Mouse (Mus musculus): Measurements from ENCODE around the gene Cdc123. TPM values are rescaled to one million over a fixed set of nuclear protein-coding genes. Genes with fewer than 3 reads are reported as not detected.
A peak's percentile ranks its signal among the peaks of the same experiment; 100 is the strongest.

The Cdc123 gene
- polyA plus RNA-seq (2015; fragmentation: Nextera tagmentation; extraction: Ambion mirVana), result 275 and 295 TPM in 2 replicates

- H3K4me2 ChIP-seq, result peak within 1 kb of the TSS; percentile 68
- peak within 1 kb of the TSS; percentile 75 for H3K4me3 ChIP-seq (replicated peaks)
- H3K4me1 ChIP-seq, result peaks cover 21% of the 10 kb centered on the region
- H3K9ac ChIP-seq (replicated peaks), result peak within 1 kb of the TSS; percentile 76
- WGBS, result under 1% methylated on average over 53 of the region's 53 CpGs
- H3K27ac ChIP-seq (replicated peaks), result peak within 1 kb of the TSS; percentile 95
- no peaks in the 10 kb centered on the region for H3K27me3 ChIP-seq (replicated peaks)
- no peaks in the 10 kb centered on the region for H3K9me3 ChIP-seq (replicated peaks)
- H3K36me3 ChIP-seq, result peaks cover 22% of the 10 kb centered on the region
- ATAC-seq (ENCODE audit: low FRiP score), result peak; percentile 98
Measured at GRCm38 (mm10) chr2:5844873-5845631, at the start of gene Cdc123, which contains the start of gene Nudt5. Gene Cdc123 (minus strand): TSS chr2:5845164. Gene Nudt5 (plus strand): TSS chr2:5845019.

GRCm38 (mm10) chr2:5894296-5894695, 49.3 kb upstream of the Cdc123 start:
- peak overlapping the region; percentile 52 for H3K4me2 ChIP-seq
- H3K9me3 ChIP-seq (replicated peaks), result no peaks in the 10 kb centered on the region
- H3K36me3 ChIP-seq, result peaks cover 15% of the 10 kb centered on the region; the same call in 1 of the 2 replicates
- ATAC-seq (ENCODE audit: low FRiP score), result peak; percentile 37; the same call in 1 of the 2 replicates
- WGBS, result 28% methylated on average over 11 of the region's 11 CpGs
- peaks cover 16% of the 10 kb centered on the region for H3K4me1 ChIP-seq
- peak overlapping the region; percentile 91 for H3K9ac ChIP-seq (replicated peaks)
- H3K27ac ChIP-seq (replicated peaks), result no peak overlapping the region
- peak overlapping the region; percentile 93 for H3K4me3 ChIP-seq (replicated peaks)
- H3K27me3 ChIP-seq (replicated peaks), result no peaks in the 10 kb centered on the region

- no peak overlapping the region for H3K9ac ChIP-seq (replicated peaks)
- 69% methylated on average over 2 of the region's 2 CpGs for WGBS
- ATAC-seq (ENCODE audit: low FRiP score), result no peak
Measured at GRCm38 (mm10) chr2:5889412-5889811, 44.4 kb upstream of the Cdc123 start.

GRCm38 (mm10) chr2:5888865-5889264, 43.9 kb upstream of the Cdc123 start:
- Histone ChIP-seq H3K9me3 (replicated peaks) (no peaks in the 10 kb centered on the region), H3K4me3 (replicated peaks) (no peak overlapping the region), H3K4me2 (no peak overlapping the region), H3K27me3 (replicated peaks) (no peaks in the 10 kb centered on the region), H3K27ac (replicated peaks) (no peak overlapping the region), H3K4me1 (peaks cover 7% of the 10 kb centered on the region), H3K9ac (replicated peaks) (no peak overlapping the region), H3K36me3 (peaks cover 34% of the 10 kb centered on the region)
- ATAC-seq (ENCODE audit: low FRiP score), result no peak
- WGBS, result 96% methylated on average over 5 of the region's 5 CpGs

More at GRCm38 (mm10) chr2:5889412-5889811, 44.4 kb upstream of the Cdc123 start:
- no peaks in the 10 kb centered on the region for H3K9me3 ChIP-seq (replicated peaks)
- H3K4me1 ChIP-seq, result peaks cover 11% of the 10 kb centered on the region
- H3K4me2 ChIP-seq, result no peak overlapping the region
- H3K27ac ChIP-seq (replicated peaks), result no peak overlapping the region
- no peaks in the 10 kb centered on the region for H3K27me3 ChIP-seq (replicated peaks)
- H3K4me3 ChIP-seq (replicated peaks), result no peak overlapping the region
- H3K36me3 ChIP-seq, result peaks cover 32% of the 10 kb centered on the region

- H3K27ac ChIP-seq (replicated peaks), result no peak overlapping the region
- ATAC-seq (ENCODE audit: low FRiP score), result no peak
- no peaks in the 10 kb centered on the region for H3K9me3 ChIP-seq (replicated peaks)
- H3K36me3 ChIP-seq, result peaks cover 61% of the 10 kb centered on the region
- H3K27me3 ChIP-seq (replicated peaks), result no peaks in the 10 kb centered on the region
- no peak overlapping the region for H3K9ac ChIP-seq (replicated peaks)
- no peak overlapping the region for H3K4me3 ChIP-seq (replicated peaks)
- WGBS, result 47% methylated on average over 3 of the region's 3 CpGs
- no peak overlapping the region for H3K4me2 ChIP-seq
- no peaks in the 10 kb centered on the region for H3K4me1 ChIP-seq
Measured at GRCm38 (mm10) chr2:5877446-5877845, 32.5 kb upstream of the Cdc123 start.

GRCm38 (mm10) chr2:5869746-5870145, 24.8 kb upstream of the Cdc123 start:
- peaks cover 55% of the 10 kb centered on the region for H3K36me3 ChIP-seq
- no peak overlapping the region for H3K4me3 ChIP-seq (replicated peaks)
- H3K9ac ChIP-seq (replicated peaks), result no peak overlapping the region
- no peak overlapping the region for H3K4me2 ChIP-seq
- H3K9me3 ChIP-seq (replicated peaks), result no peaks in the 10 kb centered on the region
- H3K27me3 ChIP-seq (replicated peaks), result no peaks in the 10 kb centered on the region
- no peaks in the 10 kb centered on the region for H3K4me1 ChIP-seq
- 94% methylated on average over 5 of the region's 5 CpGs for WGBS
- no peak for ATAC-seq (ENCODE audit: low FRiP score)
- no peak overlapping the region for H3K27ac ChIP-seq (replicated peaks)

- Histone ChIP-seq H3K4me2 (no peak overlapping the region), H3K36me3 (peaks cover 45% of the 10 kb centered on the region), H3K27ac (replicated peaks) (no peak overlapping the region), H3K9me3 (replicated peaks) (no peaks in the 10 kb centered on the region), H3K9ac (replicated peaks) (no peak overlapping the region), H3K4me3 (replicated peaks) (no peak overlapping the region), H3K27me3 (replicated peaks) (no peaks in the 10 kb centered on the region), H3K4me1 (no peaks in the 10 kb centered on the region)
- 86% methylated on average over 2 of the region's 2 CpGs for WGBS
- ATAC-seq (ENCODE audit: low FRiP score), result no peak
Measured at GRCm38 (mm10) chr2:5867681-5868080, 22.7 kb upstream of the Cdc123 start.

- H3K4me3 ChIP-seq (replicated peaks), result no peak within 1 kb of the TSS
- no peaks in the 10 kb centered on the region for H3K4me1 ChIP-seq
- H3K27me3 ChIP-seq (replicated peaks), result no peaks in the 10 kb centered on the region
- peaks cover 49% of the 10 kb centered on the region for H3K36me3 ChIP-seq
- no peak for ATAC-seq (ENCODE audit: low FRiP score)
- no peak within 1 kb of the TSS for H3K4me2 ChIP-seq
- WGBS, result over 99% methylated on average over 3 of the region's 3 CpGs
- no peak within 1 kb of the TSS for H3K9ac ChIP-seq (replicated peaks)
- H3K9me3 ChIP-seq (replicated peaks), result no peaks in the 10 kb centered on the region
- no peak within 1 kb of the TSS for H3K27ac ChIP-seq (replicated peaks)
Measured at GRCm38 (mm10) chr2:5862834-5863233, 17.9 kb upstream of the Cdc123 start, which contains the start of gene Gm13199. Gene Gm13199 (minus strand): TSS chr2:5862934.

GRCm38 (mm10) chr2:5851866-5852265, 6.9 kb upstream of the Cdc123 start:
- Histone ChIP-seq H3K27ac (replicated peaks) (no peak overlapping the region), H3K4me2 (no peak overlapping the region), H3K4me1 (peaks cover 1% of the 10 kb centered on the region; the same call in 1 of the 2 replicates), H3K9ac (replicated peaks) (no peak overlapping the region), H3K9me3 (replicated peaks) (no peaks in the 10 kb centered on the region), H3K27me3 (replicated peaks) (no peaks in the 10 kb centered on the region), H3K36me3 (peaks cover 13% of the 10 kb centered on the region), H3K4me3 (replicated peaks) (no peak overlapping the region)
- ATAC-seq (ENCODE audit: low FRiP score), result no peak
- 92% methylated on average over 5 of the region's 5 CpGs for WGBS

- H3K4me2 ChIP-seq, result no peak overlapping the region
- no peak for ATAC-seq (ENCODE audit: low FRiP score)
- H3K4me3 ChIP-seq (replicated peaks), result no peak overlapping the region
- peaks cover 8% of the 10 kb centered on the region for H3K4me1 ChIP-seq
- no peak overlapping the region for H3K27ac ChIP-seq (replicated peaks)
- peaks cover 12% of the 10 kb centered on the region; the same call in 1 of the 2 replicates for H3K36me3 ChIP-seq
- no peak overlapping the region for H3K9ac ChIP-seq (replicated peaks)
- H3K9me3 ChIP-seq (replicated peaks), result no peaks in the 10 kb centered on the region
- no peaks in the 10 kb centered on the region for H3K27me3 ChIP-seq (replicated peaks)
- WGBS, result 96% methylated on average over 9 of the region's 9 CpGs
Measured at GRCm38 (mm10) chr2:5851116-5851515, 6.2 kb upstream of the Cdc123 start.

- H3K27me3 ChIP-seq (replicated peaks), result no peaks in the 10 kb centered on the region
- WGBS, result 39% methylated on average over 4 of the region's 4 CpGs
- peak overlapping the region; percentile 95 for H3K27ac ChIP-seq (replicated peaks)
- H3K9me3 ChIP-seq (replicated peaks), result no peaks in the 10 kb centered on the region
- peaks cover 21% of the 10 kb centered on the region for H3K4me1 ChIP-seq
- peak overlapping the region; percentile 75 for H3K4me3 ChIP-seq (replicated peaks)
- H3K9ac ChIP-seq (replicated peaks), result peak overlapping the region; percentile 76
- H3K36me3 ChIP-seq, result peaks cover 15% of the 10 kb centered on the region
- peak overlapping the region; percentile 68 for H3K4me2 ChIP-seq
- ATAC-seq (ENCODE audit: low FRiP score), result no peak
Measured at GRCm38 (mm10) chr2:5845826-5846225, 862 bp upstream of the Cdc123 start.

Data from neural tube, embryonic 15.5 days (tissue).